In the genomic region with DNA sequence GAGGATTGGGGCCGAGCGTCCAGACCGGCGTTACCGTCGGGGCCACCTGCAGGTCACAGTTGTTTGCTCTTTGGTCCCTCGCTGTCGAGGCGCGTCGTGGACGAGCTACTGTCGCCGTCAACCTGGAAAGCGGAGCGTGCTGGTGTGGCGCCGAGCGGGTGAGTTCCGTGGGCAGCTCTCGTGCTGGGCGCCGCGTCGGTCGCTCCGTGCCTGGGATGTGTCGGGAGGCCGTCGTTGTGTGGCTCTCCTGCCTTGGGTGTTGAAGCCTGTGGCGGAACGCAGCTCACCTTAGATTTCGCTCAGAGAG, we compare ENCODE assay signal across 8 mouse cellular contexts. TPM values are rescaled to one million over a fixed set of nuclear protein-coding genes. Genes with fewer than 3 reads are reported as not detected.
DNase-seq lines count a peak whose midpoint lies in the region; ATAC-seq lines count a peak whose summit lies in the region.

A gene (minus strand): TSS at position 116 of the 307 bp plus-strand sequence.

- H3K4me2 ChIP-seq in kidney, embryonic 16.5 days (replicated peaks; ENCODE audit: low read depth, low read length): peak within 1 kb of the TSS; percentile 98
- H3K4me2 ChIP-seq in intestine, embryonic 14.5 days (ENCODE audit: low read length): peak within 1 kb of the TSS; percentile 69

- peaks cover 19% of the 10 kb centered on the region for H3K4me1 ChIP-seq in kidney, embryonic 16.5 days (ENCODE audit: insufficient read depth, low read length)
- H3K4me1 ChIP-seq in intestine, embryonic 14.5 days (replicated peaks; ENCODE audit: control insufficient read depth, insufficient read depth, low read length): peaks cover 17% of the 10 kb centered on the region

- H3K9me3 ChIP-seq in kidney, embryonic 16.5 days (ENCODE audit: low read length): no peaks in the 10 kb centered on the region
- no peaks in the 10 kb centered on the region for H3K9me3 ChIP-seq in intestine, embryonic 14.5 days (ENCODE audit: control insufficient read depth, low read length)

- no peak for DNase-seq in kidney, postnatal 14 days
- no peak for DNase-seq in adrenal gland, postnatal 14 days
- no peak for DNase-seq in gastrocnemius, postnatal 10 days
- DNase-seq in intestine, embryonic 14.5 days (ENCODE audit: low spot score): no peak
- no peak for DNase-seq in ovary, postnatal 36 days (ENCODE audit: low spot score)
- no peak for DNase-seq in frontal cortex, postnatal 25 days (ENCODE audit: low spot score in 2 of 2)

- no peaks in the 10 kb centered on the region for H3K27me3 ChIP-seq in kidney, embryonic 16.5 days (ENCODE audit: insufficient read depth, low read length)
- H3K27me3 ChIP-seq in intestine, embryonic 14.5 days (replicated peaks; ENCODE audit: control insufficient read depth, insufficient read depth, low read length): no peaks in the 10 kb centered on the region

- H3K27ac ChIP-seq in kidney, embryonic 16.5 days (ENCODE audit: low read length): peak within 1 kb of the TSS; percentile 98
- peak within 1 kb of the TSS; percentile 96 for H3K27ac ChIP-seq in intestine, embryonic 14.5 days (ENCODE audit: low read depth)

- peak within 1 kb of the TSS; percentile 99 for H3K4me3 ChIP-seq in kidney, embryonic 16.5 days (ENCODE audit: low read length)
- peak within 1 kb of the TSS; percentile 100 for H3K4me3 ChIP-seq in intestine, embryonic 14.5 days (ENCODE audit: low read depth, low read length)

- H3K36me3 ChIP-seq in kidney, embryonic 16.5 days (ENCODE audit: insufficient read depth, low read length): peaks cover 54% of the 10 kb centered on the region
- peaks cover 58% of the 10 kb centered on the region for H3K36me3 ChIP-seq in intestine, embryonic 14.5 days (ENCODE audit: control insufficient read depth, insufficient read depth, low read length)

- peak; percentile 8; the same call in 1 of the 2 replicates for ATAC-seq in kidney, embryonic 16.5 days (ENCODE audit: low FRiP score, low TSS enrichment)
- no peak for ATAC-seq in intestine, embryonic 14.5 days (replicated peaks; ENCODE audit: low FRiP score, low TSS enrichment, low read depth)
- no peak for ATAC-seq in megakaryocyte progenitor cell, adult 5-6 weeks (replicated peaks; ENCODE audit: poor library complexity)

- WGBS in kidney, embryonic 16.5 days: 0% methylated on average over 33 of the region's 33 CpGs
- under 1% methylated on average over 33 of the region's 33 CpGs for WGBS in intestine, embryonic 14.5 days

- peak within 1 kb of the TSS; percentile 93 for H3K9ac ChIP-seq in kidney, embryonic 16.5 days (replicated peaks; ENCODE audit: low read length)
- peak within 1 kb of the TSS; percentile 77 for H3K9ac ChIP-seq in intestine, embryonic 14.5 days (ENCODE audit: low read length)

RNA-seq across cellular contexts. Expression of the gene that starts here (rescaled TPM):
- polyA plus RNA-seq in kidney, embryonic 16.5 days (2015; fragmentation: Nextera tagmentation; extraction: Ambion mirVana): 453 and 487 TPM in 2 replicates
- total RNA-seq in adrenal gland, postnatal 14 days (2021): 144 and 153 TPM in 2 replicates
- total RNA-seq in gastrocnemius, postnatal 10 days (2021): 100 to 1,000 TPM; 128 to 150 TPM
- 499 and 514 TPM in 2 replicates for polyA plus RNA-seq in intestine, embryonic 14.5 days (2014; fragmentation: Nextera tagmentation; extraction: Ambion mirVana)
- total RNA-seq in megakaryocyte progenitor cell, adult 5-6 weeks (2015): 499 and 504 TPM in 2 replicates
- 66.7 and 68.5 TPM in 2 replicates for total RNA-seq in megakaryocyte progenitor cell, adult 5-6 weeks (2017)
